17 mouse cellular contexts compared by ENCODE assay signal in genomic region chr6:4910042-4910634, GRCm38 (mm10). TPM values are rescaled to one million over a fixed set of nuclear protein-coding genes. Genes with fewer than 3 reads are reported as not detected.
A peak's percentile ranks its signal among the peaks of the same experiment; 100 is the strongest.
DNase-seq lines count a peak whose midpoint lies in the region; ATAC-seq and TF ChIP-seq lines count a peak whose summit lies in the region.
"Had no signal": no experiment of that assay in that cellular context is flagged by ENCODE, and none has a peak within 500 bp of the region (broad histone marks: within the 10 kb centered on the region; RNA-seq: fewer than 3 reads in every experiment).

No protein-coding gene starts in this region.

- no peak overlapping the region for H3K9ac ChIP-seq in kidney, embryonic 15.5 days
- H3K9ac ChIP-seq in ES-Bruce4 (ENCODE audit: low read depth, poor library complexity, severe bottlenecking): no peak overlapping the region
- H3K9ac ChIP-seq in neural tube, embryonic 12.5 days: no peak overlapping the region
- H3K9ac ChIP-seq: intestine, embryonic 15.5 days; liver, postnatal 0 days had no signal

- TF ChIP-seq CTCF in ES-Bruce4 (IDR thresholded peaks at IDR 0.05; ENCODE audit: low read depth, low read length): no peak

- no peaks in the 10 kb centered on the region for H3K9me3 ChIP-seq in kidney, embryonic 15.5 days (replicated peaks)
- no peaks in the 10 kb centered on the region for H3K9me3 ChIP-seq in ES-Bruce4 (replicated peaks; ENCODE audit: control insufficient read depth, insufficient read depth, low read length, poor library complexity, severe bottlenecking)
- H3K9me3 ChIP-seq in neural tube, embryonic 12.5 days: no peaks in the 10 kb centered on the region
- H3K9me3 ChIP-seq: heart, embryonic 10.5 days; intestine, embryonic 15.5 days had no signal

- H3K27ac ChIP-seq in kidney, embryonic 15.5 days: peak overlapping the region; percentile 7; the same call in 1 of the 2 replicates
- peak overlapping the region; percentile 32; the same call in 1 of the 2 replicates for H3K27ac ChIP-seq in ES-Bruce4 (ENCODE audit: insufficient read depth, low read length)
- H3K27ac ChIP-seq in neural tube, embryonic 12.5 days: no peak overlapping the region
- H3K27ac ChIP-seq: intestine, embryonic 15.5 days; left cerebral cortex, adult 2 months had no signal

- peak; percentile 83 for ATAC-seq in kidney, embryonic 15.5 days (replicated peaks; ENCODE audit: low FRiP score)
- ATAC-seq in neural tube, embryonic 12.5 days (ENCODE audit: low FRiP score, low read depth): peak; percentile 82
- ATAC-seq: intestine, embryonic 15.5 days; liver, postnatal 0 days had no signal

- H3K27me3 ChIP-seq in kidney, embryonic 15.5 days: no peaks in the 10 kb centered on the region
- no peaks in the 10 kb centered on the region for H3K27me3 ChIP-seq in ES-Bruce4 (ENCODE audit: control insufficient read depth, insufficient read depth, low read length, poor library complexity, severe bottlenecking)
- H3K27me3 ChIP-seq in neural tube, embryonic 12.5 days (replicated peaks): no peaks in the 10 kb centered on the region
- H3K27me3 ChIP-seq: intestine, embryonic 15.5 days had no signal

- 31% methylated on average over 10 of the region's 10 CpGs for WGBS in kidney, embryonic 15.5 days
- 15% methylated on average over 10 of the region's 10 CpGs for WGBS in neural tube, embryonic 12.5 days

- H3K36me3 ChIP-seq in kidney, embryonic 15.5 days: peaks cover 11% of the 10 kb centered on the region
- H3K36me3 ChIP-seq in ES-Bruce4 (ENCODE audit: control insufficient read depth, insufficient read depth, low read length, poor library complexity, severe bottlenecking): no peaks in the 10 kb centered on the region
- no peaks in the 10 kb centered on the region for H3K36me3 ChIP-seq in neural tube, embryonic 12.5 days
- H3K36me3 ChIP-seq: intestine, embryonic 15.5 days had no signal

- no peak for TF ChIP-seq POLR2A in ES-Bruce4 (IDR thresholded peaks at IDR 0.05; ENCODE audit: insufficient read depth, low read length)

- peaks cover 12% of the 10 kb centered on the region for H3K4me1 ChIP-seq in kidney, embryonic 15.5 days
- H3K4me1 ChIP-seq in ES-Bruce4 (ENCODE audit: control insufficient read depth, insufficient read depth, low read length): peaks cover 3% of the 10 kb centered on the region
- peaks cover 22% of the 10 kb centered on the region for H3K4me1 ChIP-seq in neural tube, embryonic 12.5 days
- H3K4me1 ChIP-seq: intestine, embryonic 15.5 days had no signal

- H3K4me3 ChIP-seq in kidney, embryonic 15.5 days (replicated peaks): no peak overlapping the region
- no peak overlapping the region for H3K4me3 ChIP-seq in ES-Bruce4 (ENCODE audit: low read depth, low read length)
- H3K4me3 ChIP-seq in neural tube, embryonic 12.5 days: no peak overlapping the region
- H3K4me3 ChIP-seq: heart, embryonic 10.5 days; intestine, embryonic 15.5 days; left cerebral cortex, adult 2 months had no signal

- TF ChIP-seq EP300 in ES-Bruce4 (IDR thresholded peaks at IDR 0.05; ENCODE audit: insufficient read depth, low read depth, low read length): no peak

- DNase-seq in kidney, adult 9 months: no peak
- peak; percentile 22 for DNase-seq in R1 (ENCODE audit: low read depth, low spot score)
- DNase-seq in layer of hippocampus, adult 9-11 months: no peak
- DNase-seq in spleen, adult 18-20 months: no peak
- DNase-seq: adrenal gland, postnatal 14 days; cerebellum, adult 8-10 months; gastrocnemius, postnatal 25 days; heart, postnatal 14 days; liver, postnatal 0 days; lung, postnatal 36 days; right cerebral cortex, postnatal 14 days had no signal

- H3K4me2 ChIP-seq in kidney, embryonic 15.5 days: no peak overlapping the region
- peak overlapping the region; percentile 32; the same call in 1 of the 2 replicates for H3K4me2 ChIP-seq in neural tube, embryonic 12.5 days (replicated peaks)
- H3K4me2 ChIP-seq: intestine, embryonic 15.5 days had no signal

RNA-seq across cellular contexts. Expression of gene Ppp1r9a, which starts 7.4 kb away (rescaled TPM):
- polyA plus RNA-seq in kidney, embryonic 15.5 days (2015; fragmentation: Nextera tagmentation; extraction: Ambion mirVana): 19.0 and 19.5 TPM in 2 replicates
- 33.9 and 38.1 TPM in 2 replicates for polyA plus RNA-seq in ES-Bruce4 (2011; ENCODE audit: insufficient read depth, insufficient read length, low read depth, missing spikeins)
- 24.8 and 28.1 TPM in 2 replicates for polyA plus RNA-seq in neural tube, embryonic 12.5 days (2016; fragmentation: Nextera tagmentation; extraction: Ambion mirVana)
